Mouse (Mus musculus) embryonic fibroblast, embryonic 13.5 days (primary cell): ENCODE results near the gene Lrrc61. TPM values are rescaled to one million over a fixed set of nuclear protein-coding genes. Genes with fewer than 3 reads are reported as not detected.

ENCODE experiments used
- H3K27ac ChIP-seq: 2 replicates; pipeline ENCODE4 v1.5.1; 2012; ENCODE audit warnings: low read length, control low read depth, inconsistent platforms; ENCODE audit not compliant: insufficient read depth
- H3K4me1 ChIP-seq: 2 replicates; pipeline ENCODE4 v1.6.1; 2011; ENCODE audit warnings: low read length; ENCODE audit not compliant: control insufficient read depth, insufficient read depth
- H3K4me3 ChIP-seq: 2 replicates; pipeline ENCODE4 v1.5.1; 2011; ENCODE audit warnings: mild to moderate bottlenecking, control low read depth, low read length; ENCODE audit not compliant: insufficient read depth
- CTCF ChIP-seq: IDR thresholded peaks from 2 replicates; pipeline ENCODE4 v1.5.1; 2011; ENCODE audit warnings: mild to moderate bottlenecking, control low read depth, low read length, moderate library complexity, borderline replicate concordance; ENCODE audit not compliant: insufficient read depth
- POLR2A ChIP-seq: IDR thresholded peaks from 2 replicates; pipeline ENCODE4 v1.6.1; 2011; ENCODE audit warnings: low read depth, mild to moderate bottlenecking, control low read depth, low read length, moderate library complexity
- polyA plus RNA-seq: library from polyadenylated mRNA; stranded (reverse); fragments of >200 nt; gene quantifications from 2 replicates; pipeline ENCODE4 v1.2.4, GENCODE M21; 2011; ENCODE audit warnings: low read depth; ENCODE audit not compliant: missing spikeins, insufficient read length

Lrrc61 gene
- polyA plus RNA-seq, 1 experiment, result 9.2 TPM

DNA sequence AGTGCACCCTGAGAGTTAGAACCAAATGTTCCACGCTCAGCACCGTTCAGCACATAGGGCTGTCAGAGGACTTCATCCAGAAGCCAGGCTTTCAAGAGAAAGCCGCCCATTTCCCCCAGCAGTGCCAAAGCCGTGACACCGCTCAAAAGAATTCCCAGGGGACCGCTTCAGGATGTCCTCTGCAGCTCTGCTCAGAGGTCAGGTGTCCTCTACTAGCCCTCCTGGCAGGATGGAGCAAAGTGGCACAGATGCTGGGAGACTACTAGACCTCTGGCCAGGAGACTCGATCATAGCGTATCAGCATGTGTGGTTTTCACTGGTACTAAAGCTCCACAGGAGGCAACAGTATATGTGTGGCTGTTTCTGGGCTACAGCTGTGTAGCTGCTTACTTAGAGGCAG, 19.7 kb upstream of the Lrrc61 start:
- TF ChIP-seq CTCF (no peak), POLR2A (no peak)
- H3K4me3 ChIP-seq, result no peak overlapping the region
- no peak overlapping the region for H3K27ac ChIP-seq
- no peaks in the 10 kb centered on the region for H3K4me1 ChIP-seq

DNA sequence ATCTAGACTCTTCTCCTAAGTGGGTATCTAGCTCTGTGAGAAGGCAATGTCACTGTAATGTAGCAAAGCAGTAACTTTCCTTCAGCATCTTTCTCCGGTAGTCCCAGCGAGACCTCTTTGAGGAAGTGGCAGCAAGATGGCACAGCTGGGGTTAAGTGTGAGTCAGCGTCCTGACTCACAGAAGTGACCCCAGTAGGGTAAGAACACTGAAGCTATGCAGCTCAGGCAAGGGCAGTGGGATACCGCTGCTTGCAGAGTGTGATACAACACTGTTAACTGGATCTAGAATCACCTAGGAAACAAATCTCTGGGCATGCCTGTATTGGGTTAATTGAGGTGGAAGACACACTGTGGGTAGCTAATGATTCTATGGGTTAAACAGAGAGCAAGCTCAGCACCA, 18.5 kb upstream of the Lrrc61 start:
- no peak for TF ChIP-seq CTCF
- TF ChIP-seq POLR2A, result no peak
- H3K4me1 ChIP-seq, result peaks cover 4% of the 10 kb centered on the region
- no peak overlapping the region for H3K27ac ChIP-seq
- H3K4me3 ChIP-seq, result no peak overlapping the region

DNA sequence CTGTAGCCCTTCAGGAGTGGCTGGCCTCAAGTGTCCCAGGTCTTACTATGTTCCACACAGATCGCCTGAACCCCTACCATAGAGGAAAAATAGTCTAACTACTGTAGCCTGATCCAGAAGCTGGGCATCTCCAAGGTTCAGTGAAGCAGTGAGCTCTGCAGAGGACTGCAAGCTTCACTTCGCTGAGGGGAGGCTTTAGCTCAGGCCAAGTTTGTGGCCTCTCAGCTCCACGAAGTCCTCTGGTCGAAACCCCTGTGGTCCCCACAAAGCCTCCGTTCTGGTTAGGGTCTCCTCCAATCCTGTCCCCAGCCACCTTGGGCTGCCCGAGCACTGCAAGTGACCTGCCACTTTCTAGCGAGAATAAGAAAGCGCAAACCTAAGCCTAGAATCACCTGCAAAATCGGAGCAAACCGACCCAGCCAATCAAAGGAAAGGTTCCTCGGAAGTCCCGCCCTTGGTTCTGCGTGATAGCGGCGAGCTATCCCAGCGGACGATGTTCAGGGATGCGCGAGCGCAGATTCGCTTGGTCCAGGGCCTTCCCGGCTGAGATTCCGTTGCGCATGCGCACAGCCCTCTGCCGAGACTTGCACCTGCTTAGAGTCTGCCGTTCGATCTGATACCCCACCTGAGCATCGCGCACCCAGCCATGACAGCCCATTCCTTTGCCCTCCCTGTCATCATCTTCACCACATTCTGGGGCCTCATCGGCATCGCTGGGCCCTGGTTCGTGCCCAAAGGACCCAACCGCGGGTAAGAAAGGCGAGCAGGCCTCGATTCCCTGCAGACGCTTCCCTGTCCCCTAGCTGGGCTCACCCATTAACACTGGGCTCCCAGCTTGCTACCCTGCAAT, 17.3 kb upstream of the Lrrc61 start, which contains the start of gene Atp6v0e2:
Gene Atp6v0e2, plus strand, starts transcription at position 511 of the 850 bp plus-strand sequence.
- H3K4me3 ChIP-seq, result peak within 1 kb of the TSS; percentile 37
- TF ChIP-seq CTCF (no peak), POLR2A (peak; percentile 24; the same call in 1 of the 2 replicates)
- H3K4me1 ChIP-seq, result peaks cover 15% of the 10 kb centered on the region
- H3K27ac ChIP-seq, result no peak within 1 kb of the TSS

DNA sequence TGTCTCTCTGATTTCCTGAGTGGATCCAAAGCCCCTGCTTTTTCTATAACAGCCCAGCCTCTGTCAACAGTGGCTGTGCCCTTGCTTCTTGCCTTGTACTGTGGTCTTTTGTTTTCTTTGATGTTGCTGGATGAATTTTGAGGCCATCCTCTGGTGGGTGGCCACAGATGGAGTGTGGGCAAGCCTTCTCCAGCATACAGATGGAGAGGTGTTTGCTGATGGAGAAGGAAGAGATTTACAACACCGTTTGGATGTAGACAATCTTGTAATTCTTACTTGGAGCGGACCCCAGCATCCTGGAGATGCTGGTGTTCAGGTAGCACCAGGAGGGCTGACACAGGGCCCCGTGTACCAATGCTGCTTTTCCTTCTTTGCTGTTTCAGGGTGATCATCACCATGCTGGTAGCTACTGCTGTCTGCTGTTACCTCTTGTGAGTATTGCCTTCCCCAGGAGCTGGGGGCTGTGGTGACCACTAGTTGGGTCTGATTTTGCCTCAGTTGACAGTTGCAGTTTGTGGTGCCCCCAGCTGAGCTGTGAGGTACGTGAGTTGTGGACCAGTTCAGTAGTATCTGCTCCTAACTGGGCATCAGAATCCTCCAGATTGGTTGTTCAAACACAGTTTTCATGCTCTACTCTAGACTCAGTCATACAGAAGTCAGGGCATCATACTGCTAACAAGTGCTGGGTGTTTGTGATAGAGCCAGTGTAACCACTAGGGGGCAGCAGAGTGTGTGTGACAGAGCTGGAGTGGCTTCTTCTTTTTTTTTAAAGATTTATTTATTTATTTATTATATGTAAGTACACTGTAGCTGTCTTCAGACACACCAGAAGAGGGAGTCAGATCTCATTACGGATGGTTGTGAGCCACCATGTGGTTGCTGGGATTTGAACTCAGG, 15.5 kb upstream of the Lrrc61 start:
- Histone ChIP-seq H3K4me1 (peaks cover 20% of the 10 kb centered on the region), H3K4me3 (no peak overlapping the region), H3K27ac (no peak overlapping the region)
- TF ChIP-seq POLR2A (no peak), CTCF (peak; percentile 51; the same call in 1 of the 2 replicates)

DNA sequence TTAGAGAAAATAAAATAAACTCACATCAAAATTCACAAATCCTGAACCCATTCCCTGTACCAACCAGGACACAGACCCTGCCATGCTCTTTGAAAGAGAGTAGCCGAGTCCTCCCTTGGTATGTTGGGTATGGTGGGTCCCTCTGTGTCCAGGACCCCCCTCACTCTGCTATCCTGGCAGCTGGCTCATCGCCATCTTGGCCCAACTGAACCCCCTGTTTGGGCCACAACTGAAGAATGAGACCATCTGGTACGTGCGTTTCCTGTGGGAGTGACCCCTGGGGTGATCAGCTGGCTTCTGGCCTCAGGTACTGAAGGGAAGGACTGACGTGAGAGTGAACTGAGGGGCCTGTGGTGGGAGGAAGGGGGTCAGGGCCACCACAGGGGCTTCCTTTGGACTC, 14.7 kb upstream of the Lrrc61 start:
- TF ChIP-seq POLR2A, result no peak
- no peak for TF ChIP-seq CTCF
- no peak overlapping the region for H3K4me3 ChIP-seq
- H3K27ac ChIP-seq, result no peak overlapping the region
- H3K4me1 ChIP-seq, result peaks cover 20% of the 10 kb centered on the region

DNA sequence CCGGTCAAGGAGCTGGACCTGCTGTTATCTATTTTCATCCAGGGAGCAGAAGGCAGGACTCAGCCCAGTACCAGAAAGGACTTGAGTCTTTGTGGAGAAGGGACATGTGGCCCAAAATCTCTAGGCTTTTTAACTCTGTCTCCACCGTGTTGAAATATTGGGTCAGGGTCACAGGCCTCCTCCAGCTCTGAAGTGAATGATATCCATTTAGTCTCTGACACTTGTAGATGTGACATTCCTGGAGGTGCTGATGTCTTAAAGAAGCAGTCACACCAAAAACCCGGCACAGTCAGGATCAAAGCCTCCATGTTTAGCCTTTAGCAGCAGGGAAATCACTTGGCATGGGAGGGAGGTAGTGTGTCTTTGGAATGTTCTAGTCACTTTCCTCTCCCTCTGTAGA, 13.9 kb upstream of the Lrrc61 start:
- no peak overlapping the region for H3K4me3 ChIP-seq
- TF ChIP-seq POLR2A, result no peak
- no peak for TF ChIP-seq CTCF
- H3K4me1 ChIP-seq, result peaks cover 20% of the 10 kb centered on the region
- H3K27ac ChIP-seq, result peak overlapping the region; percentile 83

DNA sequence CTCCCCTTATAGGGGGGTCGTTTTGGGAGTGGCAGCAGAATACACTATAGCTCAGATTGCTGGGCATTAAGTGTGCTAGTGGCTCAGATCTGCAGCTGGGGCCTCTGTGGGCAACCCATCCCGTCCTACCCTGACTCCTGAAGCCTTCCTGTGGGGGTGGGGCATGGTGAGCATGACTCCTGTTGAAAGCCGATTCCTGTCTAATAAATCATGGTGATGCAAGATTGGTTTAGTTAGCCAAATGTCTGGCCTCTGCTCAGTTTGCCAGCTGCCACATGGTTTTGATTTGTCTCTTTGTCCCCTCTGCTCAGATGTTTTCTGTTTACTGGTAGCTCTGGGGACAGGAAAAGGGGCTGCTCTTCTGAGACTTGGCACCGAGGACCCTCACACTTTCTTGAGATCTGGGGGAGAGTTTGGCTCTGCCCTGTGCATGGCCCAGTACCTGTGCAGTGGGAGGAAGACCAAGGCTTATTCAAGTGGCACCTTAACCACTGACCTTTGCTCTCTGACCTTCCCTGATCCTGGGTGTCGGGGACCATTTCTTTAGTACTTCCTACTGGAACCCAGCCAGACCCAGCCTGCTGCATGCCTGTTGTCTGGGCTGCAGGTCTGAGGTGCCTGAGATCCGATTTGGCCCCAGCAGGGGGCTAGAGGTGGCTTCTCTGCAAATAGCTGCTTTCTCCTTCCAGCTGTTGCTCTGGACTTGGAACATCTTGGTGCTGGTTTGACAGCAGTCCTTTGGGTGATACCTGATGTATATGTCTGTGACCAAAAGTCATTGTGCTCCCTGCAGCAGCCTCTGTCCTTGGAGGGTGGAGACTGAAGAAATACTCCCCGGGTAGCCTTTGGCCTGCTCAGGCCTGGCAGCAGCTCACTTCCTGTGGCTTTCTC, 12.8 kb upstream of the Lrrc61 start:
- no peak for TF ChIP-seq POLR2A
- TF ChIP-seq CTCF, result no peak
- H3K4me3 ChIP-seq, result no peak overlapping the region
- H3K27ac ChIP-seq, result peak overlapping the region; percentile 83

DNA sequence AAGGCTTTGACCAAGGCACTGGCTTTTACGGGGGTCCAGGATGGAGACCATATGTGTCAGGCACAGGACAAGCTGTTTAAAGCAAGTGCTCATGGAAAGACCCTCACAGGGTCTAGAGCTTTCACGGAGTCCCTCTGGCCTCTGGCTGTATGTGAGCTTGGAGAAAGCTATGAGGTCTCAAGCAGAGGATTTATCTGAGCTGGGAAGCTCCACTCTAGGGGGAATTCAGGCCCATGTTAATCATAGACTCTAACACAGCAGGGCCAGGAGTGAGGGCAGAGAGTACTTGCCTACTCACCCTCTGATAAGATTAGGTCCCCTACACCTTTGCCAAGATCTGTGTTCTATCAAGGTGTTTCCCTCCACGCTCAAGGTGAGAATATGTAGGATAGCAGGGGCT, 12.0 kb upstream of the Lrrc61 start:
- Histone ChIP-seq H3K4me3 (no peak overlapping the region), H3K4me1 (peaks cover 27% of the 10 kb centered on the region), H3K27ac (no peak overlapping the region)
- TF ChIP-seq POLR2A (no peak), CTCF (no peak)

More for the DNA sequence above, 12.8 kb upstream of the Lrrc61 start:
- H3K4me1 ChIP-seq, result peaks cover 23% of the 10 kb centered on the region

DNA sequence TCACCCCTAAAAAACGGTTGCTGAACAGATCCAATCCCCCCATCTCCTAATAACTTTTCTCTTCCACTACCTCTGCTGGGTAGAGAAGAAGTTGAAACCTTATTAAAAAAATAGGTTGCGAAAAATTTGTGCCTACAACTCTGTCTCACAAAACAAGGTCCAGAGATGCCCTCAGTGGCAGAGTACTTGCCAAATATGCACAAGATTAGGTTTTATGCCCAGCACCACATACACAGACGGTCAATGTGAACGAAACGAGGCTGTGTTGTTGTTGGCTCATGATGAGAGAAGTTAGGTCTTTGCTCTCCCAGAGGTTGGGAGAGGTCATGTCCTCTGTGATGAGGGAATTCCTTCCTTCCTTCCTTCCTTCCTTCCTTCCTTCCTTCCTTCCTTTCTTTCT, 9.3 kb upstream of the Lrrc61 start:
- Histone ChIP-seq H3K4me3 (no peak overlapping the region), H3K4me1 (peaks cover 27% of the 10 kb centered on the region), H3K27ac (no peak overlapping the region)
- TF ChIP-seq CTCF, result no peak
- no peak for TF ChIP-seq POLR2A
